Mouse (Mus musculus) T-cell, adult 2 months (primary cell): ENCODE measurements around the gene Rtkn.

Experiments
- DNase-seq: peaks from one replicate; pipeline ENCODE4 v3.0.0; 2022; ENCODE audit warnings: low spot score

Rtkn gene

GRCm38 (mm10) chr6:83116373-83117164, 18.7 kb upstream of the Rtkn start:
- no peak for DNase-seq

- no peak for DNase-seq
These were observed 18.2 kb upstream of the Rtkn start for GRCm38 (mm10) chr6:83117165-83117438.

GRCm38 (mm10) chr6:83117616-83118015, 17.6 kb upstream of the Rtkn start:
- DNase-seq: no peak

- no peak for DNase-seq
These were observed 16.9 kb upstream of the Rtkn start for GRCm38 (mm10) chr6:83118369-83118768.

- DNase-seq: peak; percentile 42
These were observed 16.2 kb upstream of the Rtkn start for GRCm38 (mm10) chr6:83118825-83119733.

GRCm38 (mm10) chr6:83119734-83120051, 15.6 kb upstream of the Rtkn start:
- no peak for DNase-seq

GRCm38 (mm10) chr6:83120930-83121862, 14.1 kb upstream of the Rtkn start, which contains the start of gene Wbp1:
Wbp1 (minus strand) TSS chr6:83121559.
- DNase-seq: peak; percentile 95

- no peak for DNase-seq
These were observed 13.2 kb upstream of the Rtkn start for GRCm38 (mm10) chr6:83121863-83122710.

GRCm38 (mm10) chr6:83122961-83123360, 12.3 kb upstream of the Rtkn start:
- DNase-seq: no peak

GRCm38 (mm10) chr6:83124851-83125312, 10.4 kb upstream of the Rtkn start:
- peak; percentile 95 for DNase-seq

GRCm38 (mm10) chr6:83125331-83125730, 9.9 kb upstream of the Rtkn start, which contains the start of gene Ino80b:
Ino80b (minus strand) TSS chr6:83125431.
- no peak for DNase-seq

GRCm38 (mm10) chr6:83127419-83127818, 7.8 kb upstream of the Rtkn start:
- no peak for DNase-seq

- no peak for DNase-seq
These were observed 3.7 kb upstream of the Rtkn start for GRCm38 (mm10) chr6:83131469-83132034.

- DNase-seq: no peak
These were observed 2.9 kb upstream of the Rtkn start for GRCm38 (mm10) chr6:83132176-83132919.

- DNase-seq: no peak
These were observed 1.0 kb upstream of the Rtkn start for GRCm38 (mm10) chr6:83134226-83134625.

- no peak for DNase-seq
These were observed 403 bp downstream of the Rtkn start for GRCm38 (mm10) chr6:83135571-83136161.

- DNase-seq: no peak
These were observed 1.1 kb downstream of the Rtkn start for GRCm38 (mm10) chr6:83136291-83136880.

- no peak for DNase-seq
These were observed 1.8 kb downstream of the Rtkn start for GRCm38 (mm10) chr6:83136881-83137575.

- no peak for DNase-seq
These were observed 2.3 kb downstream of the Rtkn start for GRCm38 (mm10) chr6:83137576-83137950.
